Mouse (Mus musculus) intestine, postnatal 0 days (tissue): Measurements from ENCODE around the gene Arhgef25. TPM values are rescaled to one million over a fixed set of nuclear protein-coding genes. Genes with fewer than 3 reads are reported as not detected.
"Not testable (repeated sequence)": the region's sequence is repeated elsewhere in the genome, so short reads cannot be mapped to it uniquely, and the experiment has no call there.

Experiments
- ATAC-seq: fragments of 200-750 bp; cut with Nextera tagmentation; 2 replicates; pipeline ENCODE4 v1.8.0; 2017; ENCODE audit warnings: mild to moderate bottlenecking, moderate TSS enrichment, moderate library complexity
- H3K27ac ChIP-seq: fragments of 300-500 bp; sonication (generic); 2 replicates; pipeline ENCODE4 v1.5.1; 2014; ENCODE audit warnings: mild to moderate bottlenecking, low read depth, low read length, moderate library complexity
- H3K27me3 ChIP-seq: fragments of 300-500 bp; sonication (generic); replicated peaks from 2 replicates; pipeline ENCODE4 v1.6.1; 2014; ENCODE audit warnings: low read length, mixed read lengths; ENCODE audit not compliant: control insufficient read depth, insufficient read depth
- H3K36me3 ChIP-seq: fragments of 300-500 bp; sonication (generic); 2 replicates; pipeline ENCODE4 v1.6.1; 2014; ENCODE audit warnings: mild to moderate bottlenecking, moderate library complexity; ENCODE audit not compliant: control insufficient read depth, insufficient read depth
- H3K4me1 ChIP-seq: fragments of 300-500 bp; sonication (generic); replicated peaks from 2 replicates; pipeline ENCODE4 v1.6.1; 2014; ENCODE audit warnings: antibody characterized with exemption, low read length, mixed read lengths; ENCODE audit not compliant: control insufficient read depth, insufficient read depth
- H3K4me2 ChIP-seq: fragments of 300-500 bp; sonication (generic); replicated peaks from 2 replicates; pipeline ENCODE4 v1.6.1; 2014; ENCODE audit warnings: low read depth, mild to moderate bottlenecking, moderate library complexity
- H3K4me3 ChIP-seq: fragments of 300-500 bp; sonication (generic); 2 replicates; pipeline ENCODE4 v1.5.1; 2014; ENCODE audit warnings: low read depth, low read length
- H3K9ac ChIP-seq: fragments of 300-500 bp; sonication (generic); 2 replicates; pipeline ENCODE4 v1.6.1; 2014; ENCODE audit warnings: mild to moderate bottlenecking, low read depth, low read length
- H3K9me3 ChIP-seq: fragments of 300-500 bp; sonication (generic); 2 replicates; pipeline ENCODE4 v1.6.1; 2016; ENCODE audit warnings: mixed run types; ENCODE audit not compliant: control insufficient read depth
- CTCF ChIP-seq: sonication (generic); IDR thresholded peaks from 2 replicates; pipeline ENCODE4 v1.5.1; 2016; ENCODE audit warnings: low read depth, mild to moderate bottlenecking, control low read depth, antibody characterized with exemption, moderate library complexity
- WGBS: fragments of 180-500 bp; shearing (Covaris S2); extraction: QIAGEN DNeasy Blood & Tissue Kit; methylation state at CpG from one replicate; pipeline ENCODE4 v1.1.7; 2014; 5-methylcytosine and 5-hydroxymethylcytosine counted together
- polyA plus RNA-seq: library from polyadenylated mRNA; unstranded; fragments of >200 nt; fragmentation: Nextera tagmentation; extraction: Ambion mirVana; gene quantifications from 2 replicates; pipeline ENCODE4 v1.2.1, GENCODE M21; 2015

Arhgef25 gene
- polyA plus RNA-seq, 1 experiment from 2014 or later = 14.4 TPM

DNA sequence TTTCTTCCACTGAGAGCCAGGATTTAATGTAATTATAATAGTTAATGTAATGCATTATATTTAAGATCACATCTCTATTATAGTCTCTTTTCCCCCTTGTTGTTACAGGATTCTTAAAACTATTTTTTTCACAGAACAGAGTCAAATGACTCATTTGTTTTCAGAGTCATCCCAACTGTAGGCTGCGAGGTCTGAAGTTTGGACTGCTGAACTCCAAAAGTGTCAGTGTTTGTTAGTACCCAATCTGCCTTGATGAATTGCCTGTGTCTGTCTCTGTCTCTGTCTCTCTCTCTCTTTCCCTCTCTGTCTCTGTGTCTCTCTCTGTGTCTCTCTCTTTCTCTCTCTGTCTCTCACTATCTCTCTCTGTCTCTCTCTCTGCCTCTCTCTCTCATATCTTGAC is 33.4 kb downstream of the Arhgef25 start:
- no peak overlapping the region for H3K4me3 ChIP-seq
- no peaks in the 10 kb centered on the region for H3K27me3 ChIP-seq
- no peaks in the 10 kb centered on the region for H3K4me1 ChIP-seq
- no peak overlapping the region for H3K4me2 ChIP-seq
- ATAC-seq = no peak
- H3K36me3 ChIP-seq = no peaks in the 10 kb centered on the region
- H3K9me3 ChIP-seq = no peaks in the 10 kb centered on the region
- no peak overlapping the region for H3K9ac ChIP-seq
- 53% methylated on average over 1 of the region's 1 CpGs for WGBS
- TF ChIP-seq CTCF = no peak
- H3K27ac ChIP-seq = no peak overlapping the region

DNA sequence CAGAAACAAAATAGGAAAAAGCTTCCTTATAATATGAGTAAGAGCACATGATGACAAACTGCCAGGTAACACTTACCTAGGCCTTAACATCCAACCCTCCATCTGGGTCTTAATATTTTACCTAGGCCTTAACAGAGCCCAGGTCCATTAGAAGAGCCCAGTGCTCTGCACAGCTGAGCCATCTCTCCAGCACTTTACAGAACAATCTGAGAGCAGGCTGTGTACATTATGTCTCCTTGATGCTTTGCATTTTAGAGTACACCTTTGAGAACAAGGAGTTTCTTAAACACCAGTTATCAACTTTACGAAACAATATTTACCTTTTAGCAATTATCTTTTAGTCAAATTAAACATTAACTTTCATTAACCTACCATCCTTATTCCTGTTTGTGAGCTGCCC is 33.8 kb downstream of the Arhgef25 start:
- Histone ChIP-seq H3K4me1 (no peaks in the 10 kb centered on the region), H3K4me2 (no peak overlapping the region), H3K4me3 (no peak overlapping the region), H3K36me3 (no peaks in the 10 kb centered on the region), H3K27ac (no peak overlapping the region), H3K27me3 (no peaks in the 10 kb centered on the region), H3K9ac (no peak overlapping the region), H3K9me3 (no peaks in the 10 kb centered on the region)
- 39% methylated on average over 1 of the region's 1 CpGs for WGBS
- 0 out of 2 replicates have a peak, but pooled peaks have one; percentile 20 for ATAC-seq
- TF ChIP-seq CTCF = no peak

DNA sequence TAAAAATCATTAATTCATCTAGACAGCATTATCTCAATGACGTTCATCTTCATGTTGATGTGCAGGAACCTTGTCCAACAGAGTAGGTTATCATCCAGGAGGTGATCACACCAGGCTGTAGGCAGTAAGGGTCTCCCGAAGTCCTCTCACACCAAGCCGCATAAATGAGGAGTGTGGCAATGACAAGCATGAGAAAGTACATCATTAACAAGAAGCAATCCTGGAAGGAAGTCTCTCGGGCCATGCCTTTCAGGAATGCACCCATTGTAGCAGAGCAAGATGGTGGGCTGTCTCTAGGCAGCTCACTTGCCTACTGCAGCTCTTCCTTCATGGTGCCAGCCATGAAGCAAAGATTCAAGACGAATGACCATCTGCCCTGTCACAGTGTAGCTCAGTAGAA is 35.2 kb downstream of the Arhgef25 start:
- Histone ChIP-seq H3K36me3 (no peaks in the 10 kb centered on the region), H3K9me3 (no peaks in the 10 kb centered on the region), H3K9ac (no peak overlapping the region), H3K4me1 (no peaks in the 10 kb centered on the region), H3K4me3 (no peak overlapping the region), H3K27me3 (no peaks in the 10 kb centered on the region), H3K4me2 (no peak overlapping the region), H3K27ac (no peak overlapping the region)
- WGBS = 65% methylated on average over 5 of the region's 5 CpGs
- no peak for TF ChIP-seq CTCF
- no peak for ATAC-seq

DNA sequence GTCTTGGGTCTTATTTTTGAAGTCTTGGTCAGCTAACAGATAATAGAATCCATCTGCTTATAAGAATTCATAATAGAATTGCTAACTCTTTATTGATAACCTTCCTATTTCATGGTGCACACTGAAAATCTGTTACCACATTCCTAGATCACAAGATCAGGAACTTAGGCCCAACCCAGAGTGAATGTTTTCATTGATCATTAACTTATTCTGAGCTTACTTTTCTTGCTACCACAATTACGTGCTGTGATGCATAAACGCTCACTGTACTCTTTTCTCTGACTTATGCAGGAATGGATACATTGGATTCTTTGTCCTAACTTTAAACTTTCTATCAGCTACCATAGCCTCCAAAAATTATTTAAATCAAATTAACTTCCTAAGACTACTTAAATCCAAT is 35.6 kb downstream of the Arhgef25 start:
- Histone ChIP-seq H3K36me3 (no peaks in the 10 kb centered on the region), H3K27ac (no peak overlapping the region), H3K27me3 (no peaks in the 10 kb centered on the region), H3K4me3 (no peak overlapping the region), H3K4me1 (no peaks in the 10 kb centered on the region), H3K9me3 (no peaks in the 10 kb centered on the region), H3K9ac (no peak overlapping the region), H3K4me2 (no peak overlapping the region)
- peak; percentile 28; the same call in 1 of the 2 replicates for ATAC-seq
- 37% methylated on average over 2 of the region's 2 CpGs for whole genome bisulfite sequencing
- TF ChIP-seq CTCF = no peak

DNA sequence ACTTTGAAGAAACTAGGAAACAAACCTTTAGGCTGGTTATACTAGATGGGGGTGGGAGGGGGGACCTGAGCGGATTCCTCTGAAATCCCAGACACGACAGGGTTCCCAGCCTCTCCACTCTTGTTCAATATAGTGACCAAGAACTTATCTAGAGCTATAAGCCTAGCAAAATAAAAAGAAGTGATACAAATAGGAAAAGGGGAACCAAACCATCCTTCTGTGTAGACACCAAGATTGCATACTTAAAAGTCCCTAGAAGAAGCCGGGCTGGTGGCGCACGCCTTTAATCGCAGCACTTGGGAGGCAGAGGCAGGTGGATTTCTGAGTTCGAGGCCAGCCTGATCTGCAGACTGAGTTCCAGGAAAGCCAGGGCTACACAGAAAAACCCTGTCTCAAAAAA is 36.6 kb downstream of the Arhgef25 start:
- no peak overlapping the region for H3K4me2 ChIP-seq
- H3K4me1 ChIP-seq = no peaks in the 10 kb centered on the region
- no peaks in the 10 kb centered on the region for H3K9me3 ChIP-seq
- H3K27ac ChIP-seq = no peak overlapping the region
- no peak for ATAC-seq
- H3K4me3 ChIP-seq = no peak overlapping the region
- H3K9ac ChIP-seq = no peak overlapping the region
- H3K27me3 ChIP-seq = no peaks in the 10 kb centered on the region
- no peaks in the 10 kb centered on the region for H3K36me3 ChIP-seq
- no peak for TF ChIP-seq CTCF
- WGBS = 92% methylated on average over 7 of the region's 7 CpGs

DNA sequence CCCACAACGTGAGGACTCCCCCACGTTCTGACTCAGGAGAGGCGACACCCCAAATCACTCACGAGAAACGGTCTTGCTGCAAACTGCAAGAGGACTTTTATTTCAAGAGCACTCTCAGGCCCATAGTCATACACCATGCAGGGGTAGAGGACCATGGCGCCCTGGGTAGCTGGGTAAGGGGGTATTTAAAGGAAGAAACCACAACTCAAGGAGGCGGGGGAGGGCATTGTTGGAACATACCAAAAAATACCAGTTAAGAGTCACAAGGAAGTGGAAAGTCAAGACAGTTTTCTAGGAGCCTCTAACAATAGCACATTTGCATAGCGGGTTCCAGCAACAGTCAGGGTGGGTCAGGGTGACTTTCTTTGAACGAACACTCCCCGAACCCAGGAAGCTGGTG is 37.3 kb downstream of the Arhgef25 start:
- H3K9ac ChIP-seq, ATAC-seq, H3K9me3 ChIP-seq, H3K27ac ChIP-seq, H3K36me3 ChIP-seq, H3K4me2 ChIP-seq, H3K4me3 ChIP-seq, H3K27me3 ChIP-seq, H3K4me1 ChIP-seq: not testable (repeated sequence)
- 78% methylated on average over 10 of the region's 10 CpGs for WGBS

DNA sequence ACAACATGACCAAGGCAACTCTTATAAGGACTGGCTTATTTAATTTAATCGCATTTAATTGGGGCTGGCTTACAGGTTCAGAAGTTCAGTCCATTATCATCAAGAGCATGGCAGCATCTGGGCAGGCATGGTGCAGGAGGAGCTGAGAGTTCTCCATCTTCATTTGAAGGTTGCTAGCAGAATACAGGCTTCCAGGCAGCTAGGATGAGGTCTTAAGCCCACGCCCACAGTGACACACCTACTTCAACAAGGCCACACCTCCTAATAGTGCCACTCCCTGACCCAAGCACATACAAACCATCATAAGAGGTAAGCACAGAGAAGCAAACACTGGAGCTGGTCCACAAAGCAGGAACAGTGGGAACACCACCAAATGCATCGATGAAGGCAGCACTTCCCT is 38.6 kb downstream of the Arhgef25 start:
- not testable (repeated sequence) for H3K27me3 ChIP-seq, ATAC-seq
- 73% methylated on average over 3 of the region's 3 CpGs for WGBS

More for the DNA sequence above, 38.6 kb downstream of the Arhgef25 start:
- not testable (repeated sequence) for H3K4me2 ChIP-seq, H3K9me3 ChIP-seq, H3K4me3 ChIP-seq, H3K9ac ChIP-seq, H3K36me3 ChIP-seq, H3K4me1 ChIP-seq, H3K27ac ChIP-seq
